Mouse (Mus musculus): ENCODE measurements at regions not wholly inside any gene's neighbourhood (a gene's known extent, or its start where the extent isn't known, plus 50 kb on each side); places are given as distances from the start of the nearest gene placed in this dataset.

- no peaks in the 10 kb centered on the region for H3K36me3 ChIP-seq (ENCODE audit: control insufficient read depth, insufficient read depth, low read length)
- no peak overlapping the region for H3K27ac ChIP-seq (replicated peaks; ENCODE audit: low read depth, low read length)
- TF ChIP-seq POLR2A (IDR thresholded peaks at IDR 0.05; ENCODE audit: borderline replicate concordance, extremely low read depth, insufficient read depth, insufficient read length), result no peak
- DNase-seq (ENCODE audit: low spot score) (no peak), ATAC-seq (ENCODE audit: low FRiP score, low read depth) (no peak)
- no peak overlapping the region for H3K4me3 ChIP-seq (replicated peaks; ENCODE audit: low read length)
- H3K9ac ChIP-seq (ENCODE audit: low read depth, low read length, severe bottlenecking), result no peak overlapping the region
- no peaks in the 10 kb centered on the region for H3K27me3 ChIP-seq (ENCODE audit: control insufficient read depth, insufficient read depth, low read length)
- H3K4me1 ChIP-seq (ENCODE audit: control insufficient read depth, insufficient read depth, low read length), result no peaks in the 10 kb centered on the region
- WGBS, result 86% methylated on average over 3 of the region's 3 CpGs
- no peak overlapping the region for H3K4me2 ChIP-seq (replicated peaks; ENCODE audit: low read depth, low read length, severe bottlenecking)
- no peaks in the 10 kb centered on the region for H3K9me3 ChIP-seq (ENCODE audit: control insufficient read depth, low read length)
These were observed 64.5 kb upstream of the 1700020N01Rik start for GRCm38 (mm10) chr10:21528396-21528795.

- WGBS, result 74% methylated on average over 10 of the region's 10 CpGs
- Histone ChIP-seq H3K4me1 (ENCODE audit: control insufficient read depth, insufficient read depth, low read length) (no peaks in the 10 kb centered on the region), H3K36me3 (ENCODE audit: control insufficient read depth, insufficient read depth, low read length) (no peaks in the 10 kb centered on the region), H3K9me3 (ENCODE audit: control insufficient read depth, low read length) (no peaks in the 10 kb centered on the region), H3K27ac (replicated peaks; ENCODE audit: low read depth, low read length) (no peak overlapping the region), H3K4me3 (replicated peaks; ENCODE audit: low read length) (no peak overlapping the region), H3K4me2 (replicated peaks; ENCODE audit: low read depth, low read length, severe bottlenecking) (no peak overlapping the region), H3K9ac (ENCODE audit: low read depth, low read length, severe bottlenecking) (no peak overlapping the region), H3K27me3 (ENCODE audit: control insufficient read depth, insufficient read depth, low read length) (no peaks in the 10 kb centered on the region)
- no peak for TF ChIP-seq POLR2A (IDR thresholded peaks at IDR 0.05; ENCODE audit: borderline replicate concordance, extremely low read depth, insufficient read depth, insufficient read length)
- no peak for ATAC-seq (ENCODE audit: low FRiP score, low read depth)
- DNase-seq (ENCODE audit: low spot score), result no peak
These were observed 63.7 kb upstream of the 1700020N01Rik start for GRCm38 (mm10) chr10:21529098-21529749.

- no peaks in the 10 kb centered on the region for H3K27me3 ChIP-seq (ENCODE audit: control insufficient read depth, insufficient read depth, low read length)
- WGBS, result 55% methylated on average over 1 of the region's 1 CpGs
- no peaks in the 10 kb centered on the region for H3K9me3 ChIP-seq (ENCODE audit: control insufficient read depth, low read length)
- H3K9ac ChIP-seq (ENCODE audit: low read depth, low read length, severe bottlenecking), result no peak overlapping the region
- H3K27ac ChIP-seq (replicated peaks; ENCODE audit: low read depth, low read length), result no peak overlapping the region
- H3K4me3 ChIP-seq (replicated peaks; ENCODE audit: low read length), result no peak overlapping the region
- no peak for TF ChIP-seq POLR2A (IDR thresholded peaks at IDR 0.05; ENCODE audit: borderline replicate concordance, extremely low read depth, insufficient read depth, insufficient read length)
- H3K4me1 ChIP-seq (ENCODE audit: control insufficient read depth, insufficient read depth, low read length), result no peaks in the 10 kb centered on the region
- ATAC-seq (ENCODE audit: low FRiP score, low read depth), result no peak
- DNase-seq (ENCODE audit: low spot score), result no peak
- H3K36me3 ChIP-seq (ENCODE audit: control insufficient read depth, insufficient read depth, low read length), result no peaks in the 10 kb centered on the region
- H3K4me2 ChIP-seq (replicated peaks; ENCODE audit: low read depth, low read length, severe bottlenecking), result no peak overlapping the region
These were observed 60.8 kb upstream of the 1700020N01Rik start for GRCm38 (mm10) chr10:21532142-21532541.

GRCm38 (mm10) chr10:21535631-21536030 lies 57.3 kb upstream of the 1700020N01Rik start:
- no peak overlapping the region for H3K4me2 ChIP-seq (replicated peaks; ENCODE audit: low read depth, low read length, severe bottlenecking)
- ATAC-seq (ENCODE audit: low FRiP score, low read depth) (no peak), DNase-seq (ENCODE audit: low spot score) (no peak)
- H3K4me3 ChIP-seq (replicated peaks; ENCODE audit: low read length), result no peak overlapping the region
- 74% methylated on average over 5 of the region's 5 CpGs for WGBS
- H3K4me1 ChIP-seq (ENCODE audit: control insufficient read depth, insufficient read depth, low read length), result no peaks in the 10 kb centered on the region
- no peaks in the 10 kb centered on the region for H3K9me3 ChIP-seq (ENCODE audit: control insufficient read depth, low read length)
- no peak for TF ChIP-seq POLR2A (IDR thresholded peaks at IDR 0.05; ENCODE audit: borderline replicate concordance, extremely low read depth, insufficient read depth, insufficient read length)
- H3K36me3 ChIP-seq (ENCODE audit: control insufficient read depth, insufficient read depth, low read length), result no peaks in the 10 kb centered on the region
- no peak overlapping the region for H3K27ac ChIP-seq (replicated peaks; ENCODE audit: low read depth, low read length)
- no peaks in the 10 kb centered on the region for H3K27me3 ChIP-seq (ENCODE audit: control insufficient read depth, insufficient read depth, low read length)
- no peak overlapping the region for H3K9ac ChIP-seq (ENCODE audit: low read depth, low read length, severe bottlenecking)

GRCm38 (mm10) chr10:21538481-21538880 lies 54.5 kb upstream of the 1700020N01Rik start:
- H3K27me3 ChIP-seq (ENCODE audit: control insufficient read depth, insufficient read depth, low read length), result no peaks in the 10 kb centered on the region
- DNase-seq (ENCODE audit: low spot score) (no peak), ATAC-seq (ENCODE audit: low FRiP score, low read depth) (no peak)
- H3K4me1 ChIP-seq (ENCODE audit: control insufficient read depth, insufficient read depth, low read length), result peaks cover 3% of the 10 kb centered on the region; the same call in 1 of the 2 replicates
- WGBS, result 70% methylated on average over 6 of the region's 6 CpGs
- H3K27ac ChIP-seq (replicated peaks; ENCODE audit: low read depth, low read length), result no peak overlapping the region
- no peak overlapping the region for H3K4me2 ChIP-seq (replicated peaks; ENCODE audit: low read depth, low read length, severe bottlenecking)
- H3K9me3 ChIP-seq (ENCODE audit: control insufficient read depth, low read length), result no peaks in the 10 kb centered on the region
- TF ChIP-seq POLR2A (IDR thresholded peaks at IDR 0.05; ENCODE audit: borderline replicate concordance, extremely low read depth, insufficient read depth, insufficient read length), result no peak
- H3K36me3 ChIP-seq (ENCODE audit: control insufficient read depth, insufficient read depth, low read length), result no peaks in the 10 kb centered on the region
- H3K9ac ChIP-seq (ENCODE audit: low read depth, low read length, severe bottlenecking), result no peak overlapping the region
- H3K4me3 ChIP-seq (replicated peaks; ENCODE audit: low read length), result no peak overlapping the region

Measured in limb, embryonic 14.5 days (tissue).